Mouse (Mus musculus) ovary, adult 18-20 months (tissue): ENCODE measurements around the gene Taar5.

Experiments used
- DNase-seq: peaks from one replicate; pipeline ENCODE4 v3.0.0; 2022; ENCODE audit warnings: low spot score, mixed read lengths

Taar5 gene

GRCm38 (mm10) chr10:23970656-23971165, at the start of gene Taar5:
Gene Taar5 (plus strand): TSS chr10:23970706.
- no peak for DNase-seq

GRCm38 (mm10) chr10:23922468-23922867, 48.0 kb upstream of the Taar5 start:
- no peak for DNase-seq

GRCm38 (mm10) chr10:23923941-23924340, 46.6 kb upstream of the Taar5 start:
- DNase-seq: no peak

- DNase-seq: no peak
Observed at GRCm38 (mm10) chr10:23937613-23938012, 32.9 kb upstream of the Taar5 start.

- DNase-seq: no peak
Observed at GRCm38 (mm10) chr10:23938312-23938711, 32.2 kb upstream of the Taar5 start, which contains the start of gene Taar2. Gene Taar2 (plus strand): TSS chr10:23938572.

- no peak for DNase-seq
Observed at GRCm38 (mm10) chr10:23942465-23942864, 28.0 kb upstream of the Taar5 start.

- no peak for DNase-seq
Observed at GRCm38 (mm10) chr10:23948026-23948425, 22.5 kb upstream of the Taar5 start.

GRCm38 (mm10) chr10:23949508-23950005, 20.9 kb upstream of the Taar5 start, which contains the start of gene Taar3:
Gene Taar3 (plus strand): TSS chr10:23949558.
- no peak for DNase-seq

GRCm38 (mm10) chr10:23951714-23952113, 18.8 kb upstream of the Taar5 start:
- DNase-seq: no peak

- DNase-seq: no peak
Observed at GRCm38 (mm10) chr10:23959071-23959470, 11.4 kb upstream of the Taar5 start.

GRCm38 (mm10) chr10:23960444-23960915, 10.0 kb upstream of the Taar5 start, which contains the start of gene Taar4:
Gene Taar4 (plus strand): TSS chr10:23960494.
- no peak for DNase-seq

GRCm38 (mm10) chr10:23963444-23963843, 7.1 kb upstream of the Taar5 start:
- DNase-seq: no peak

- DNase-seq: no peak
Observed at GRCm38 (mm10) chr10:23964921-23965610, 5.4 kb upstream of the Taar5 start.

GRCm38 (mm10) chr10:23971256-23971655, 750 bp downstream of the Taar5 start:
- no peak for DNase-seq

GRCm38 (mm10) chr10:23977958-23978357, 7.5 kb downstream of the Taar5 start:
- DNase-seq: no peak

- DNase-seq: peak; percentile 67
Observed at GRCm38 (mm10) chr10:23978901-23979705, 8.6 kb downstream of the Taar5 start.

GRCm38 (mm10) chr10:23985546-23985945, 15.0 kb downstream of the Taar5 start, which contains the start of gene Taar6:
Gene Taar6 (minus strand): TSS chr10:23985646.
- no peak for DNase-seq

- DNase-seq: no peak
Observed at GRCm38 (mm10) chr10:23986419-23986818, 15.9 kb downstream of the Taar5 start.

- DNase-seq: no peak
Observed at GRCm38 (mm10) chr10:23993381-23993780, 22.9 kb downstream of the Taar5 start, which contains the start of gene Taar7a. Gene Taar7a (minus strand): TSS chr10:23993481.

GRCm38 (mm10) chr10:23999639-24000038, 29.1 kb downstream of the Taar5 start, which contains the start of gene Taar7b:
Gene Taar7b (plus strand): TSS chr10:23999939.
- DNase-seq: no peak

GRCm38 (mm10) chr10:24006442-24006841, 35.9 kb downstream of the Taar5 start:
- no peak for DNase-seq

- no peak for DNase-seq
Observed at GRCm38 (mm10) chr10:24007034-24007433, 36.5 kb downstream of the Taar5 start.
